Mouse (Mus musculus) hindbrain, embryonic 10.5 days (tissue): ENCODE measurements around the gene Tmem160. TPM values are rescaled to one million over a fixed set of nuclear protein-coding genes. Genes with fewer than 3 reads are reported as not detected.
A peak's percentile ranks its signal among the peaks of the same experiment; 100 is the strongest.

Experiments
- DNase-seq: peaks from one replicate; pipeline ENCODE4 v3.0.0-alpha.2; 2017; ENCODE audit warnings: low spot score
- H3K27ac ChIP-seq: fragments of 300-500 bp; sonication (generic); 2 replicates; pipeline ENCODE4 v1.5.1; 2016; ENCODE audit warnings: mild to moderate bottlenecking, moderate library complexity
- H3K27me3 ChIP-seq: fragments of 300-500 bp; sonication (generic); 2 replicates; pipeline ENCODE4 v1.6.1; 2016; ENCODE audit warnings: mild to moderate bottlenecking; ENCODE audit not compliant: poor library complexity, insufficient read depth, severe bottlenecking
- H3K36me3 ChIP-seq: fragments of 300-500 bp; sonication (generic); 2 replicates; pipeline ENCODE4 v1.6.1; 2016; ENCODE audit warnings: mild to moderate bottlenecking, moderate library complexity
- H3K4me1 ChIP-seq: fragments of 300-500 bp; sonication (generic); replicated peaks from 2 replicates; pipeline ENCODE4 v1.6.1; 2016; ENCODE audit warnings: mild to moderate bottlenecking
- H3K4me3 ChIP-seq: fragments of 300-500 bp; sonication (generic); 2 replicates; pipeline ENCODE4 v1.5.1; 2016; ENCODE audit warnings: mild to moderate bottlenecking, moderate library complexity
- H3K9me3 ChIP-seq: fragments of 300-500 bp; sonication (generic); 2 replicates; pipeline ENCODE4 v1.6.1; 2016; ENCODE audit warnings: mild to moderate bottlenecking, moderate library complexity
- WGBS: fragments of 180-500 bp; shearing (Covaris S2); methylation state at CpG from one replicate; pipeline ENCODE4 v1.1.7; 2016; 5-methylcytosine and 5-hydroxymethylcytosine counted together
- polyA plus RNA-seq: library from polyadenylated mRNA; unstranded; fragments of >200 nt; fragmentation: Nextera tagmentation; extraction: Ambion mirVana; gene quantifications from 2 replicates; pipeline ENCODE4 v1.2.1, GENCODE M21; 2016

Gene Tmem160
- polyA plus RNA-seq, 1 experiment from 2014 or later, result 70.9 TPM

DNA sequence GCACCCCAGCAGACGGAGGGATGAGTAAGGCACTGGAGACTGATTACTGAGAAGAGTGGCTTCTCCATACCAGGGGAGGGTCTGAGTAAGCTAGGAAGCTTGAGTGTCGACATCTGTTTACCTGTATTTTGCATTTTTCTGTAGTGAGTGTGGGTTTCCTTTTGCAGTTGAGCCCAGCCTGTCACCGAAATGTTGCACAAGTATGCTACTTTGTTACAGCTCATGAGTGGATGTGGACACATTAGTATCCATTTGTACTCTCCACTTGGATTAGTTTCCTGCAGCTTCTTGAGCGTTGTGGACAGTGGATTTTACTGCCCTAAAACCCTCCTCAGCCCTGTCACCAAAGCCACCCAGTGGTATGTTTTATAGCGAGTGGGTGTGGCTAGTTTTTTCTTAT is 33.9 kb upstream of the Tmem160 start:
- Histone ChIP-seq H3K9me3 (no peaks in the 10 kb centered on the region), H3K27ac (no peak overlapping the region), H3K27me3 (no peaks in the 10 kb centered on the region), H3K4me3 (no peak overlapping the region), H3K4me1 (peaks cover 8% of the 10 kb centered on the region), H3K36me3 (peaks cover 93% of the 10 kb centered on the region)
- WGBS, result 93% methylated on average over 5 of the region's 5 CpGs
- DNase-seq, result no peak

DNA sequence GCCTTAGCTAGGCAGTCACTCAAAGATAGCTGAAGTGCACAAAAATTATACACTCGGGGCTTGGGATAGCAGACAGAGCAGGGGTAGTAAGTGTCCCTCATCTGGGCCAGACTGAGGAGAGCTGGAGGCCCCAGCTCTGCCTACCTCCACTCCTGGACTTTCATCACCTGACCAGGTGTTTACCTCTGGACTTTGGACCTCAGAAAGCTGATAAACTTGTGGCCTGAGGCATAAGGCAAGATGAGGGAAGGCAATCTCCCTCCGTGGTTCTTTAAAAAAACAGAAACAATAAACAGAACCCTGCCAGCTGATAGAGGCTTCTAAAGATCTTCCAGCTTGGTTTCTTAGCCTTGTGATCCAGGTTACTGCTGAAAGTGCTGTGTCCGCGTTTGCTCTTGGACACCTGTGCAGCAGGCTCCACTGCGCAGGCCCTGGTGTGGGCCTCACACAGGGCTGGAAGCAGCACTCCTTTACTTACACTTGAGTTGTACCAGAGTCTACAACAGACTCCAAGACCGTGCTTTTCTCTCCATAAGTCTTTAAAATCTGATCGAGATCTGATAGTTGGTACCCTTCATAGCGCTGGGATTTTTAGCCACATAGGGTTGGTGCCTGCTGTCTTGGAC is 32.0 kb upstream of the Tmem160 start:
- Histone ChIP-seq H3K36me3 (peaks cover 99% of the 10 kb centered on the region), H3K27me3 (no peaks in the 10 kb centered on the region), H3K27ac (no peak overlapping the region), H3K4me3 (no peak overlapping the region), H3K9me3 (no peaks in the 10 kb centered on the region), H3K4me1 (no peaks in the 10 kb centered on the region)
- 96% methylated on average over 8 of the region's 8 CpGs for WGBS
- no peak for DNase-seq

DNA sequence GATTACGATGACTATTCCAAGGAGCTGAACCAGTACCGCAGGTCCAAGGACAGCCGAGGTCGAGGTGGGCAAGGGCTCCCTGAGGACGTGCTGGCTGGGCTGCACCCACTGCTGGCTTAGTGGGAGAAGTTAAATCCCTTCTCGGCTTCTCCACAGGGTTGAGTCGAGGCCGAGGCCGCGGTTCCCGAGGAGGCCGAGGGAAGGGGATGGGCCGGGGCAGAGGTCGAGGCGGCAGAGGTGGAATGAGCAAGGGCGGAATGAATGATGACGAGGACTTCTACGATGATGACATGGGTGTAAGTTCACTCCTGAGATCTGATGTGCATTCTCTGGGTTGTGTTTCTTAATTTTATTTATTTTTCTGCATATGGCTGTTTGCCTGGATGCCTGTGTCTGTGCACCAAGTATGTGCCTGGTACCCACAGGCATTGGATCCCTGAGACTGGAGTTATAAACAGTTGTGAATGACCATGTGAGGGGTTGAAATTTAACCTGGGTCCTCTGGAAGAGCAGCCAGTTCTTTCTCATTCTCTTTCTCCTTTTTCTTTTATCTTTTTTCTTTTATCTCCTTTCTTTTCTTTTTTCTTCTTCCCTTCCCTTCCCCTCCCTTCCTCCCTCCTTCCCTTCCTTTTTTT is 30.2 kb upstream of the Tmem160 start:
- peaks cover 100% of the 10 kb centered on the region for H3K36me3 ChIP-seq
- no peak for DNase-seq
- 91% methylated on average over 18 of the region's 18 CpGs for WGBS

DNA sequence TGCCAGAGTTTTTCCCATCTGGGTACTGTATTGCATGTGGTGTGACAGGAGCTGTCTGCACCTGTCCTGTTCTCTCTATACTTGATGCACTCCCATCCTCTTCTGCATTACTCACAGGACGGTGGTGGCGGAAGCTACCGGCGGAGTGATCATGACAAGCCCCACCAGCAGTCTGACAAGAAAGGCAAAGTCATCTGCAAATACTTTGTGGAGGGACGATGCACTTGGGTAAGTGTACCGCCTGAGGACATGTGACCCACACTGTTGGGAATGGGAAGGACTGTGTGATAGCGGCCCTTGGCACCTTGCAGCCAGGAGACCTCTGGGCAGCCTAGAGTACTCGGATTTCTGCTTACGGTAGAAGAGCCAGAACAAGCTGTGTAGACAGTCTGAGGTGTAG is 28.8 kb upstream of the Tmem160 start:
- WGBS, result 92% methylated on average over 9 of the region's 9 CpGs
- H3K36me3 ChIP-seq, result peaks cover 100% of the 10 kb centered on the region
- H3K27me3 ChIP-seq, result no peaks in the 10 kb centered on the region
- DNase-seq, result no peak
- H3K9me3 ChIP-seq, result no peaks in the 10 kb centered on the region
- H3K27ac ChIP-seq, result no peak overlapping the region
- H3K4me3 ChIP-seq, result no peak overlapping the region
- H3K4me1 ChIP-seq, result no peaks in the 10 kb centered on the region

More for the DNA sequence above, 30.2 kb upstream of the Tmem160 start:
- Histone ChIP-seq H3K27ac (no peak overlapping the region), H3K4me3 (no peak overlapping the region), H3K27me3 (no peaks in the 10 kb centered on the region), H3K4me1 (no peaks in the 10 kb centered on the region), H3K9me3 (no peaks in the 10 kb centered on the region)

DNA sequence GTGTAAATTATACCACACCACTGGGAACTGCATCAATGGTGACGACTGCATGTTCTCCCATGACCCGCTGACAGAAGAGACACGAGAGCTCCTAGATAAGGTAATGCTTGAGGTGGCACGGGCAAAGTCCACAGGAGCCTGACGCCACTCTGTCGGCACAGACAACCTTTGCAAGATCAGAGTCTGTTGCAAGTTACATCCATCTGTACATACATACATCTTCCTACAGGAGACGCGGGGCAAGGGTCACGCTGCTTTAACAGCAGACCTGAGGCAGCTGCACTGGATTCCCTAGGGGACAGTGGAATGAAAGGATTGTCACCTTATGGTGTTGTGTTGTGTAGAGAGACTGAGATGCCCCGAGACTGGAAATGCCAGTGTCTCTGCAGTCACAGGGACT is 26.9 kb upstream of the Tmem160 start:
- WGBS, result 89% methylated on average over 10 of the region's 10 CpGs
- Histone ChIP-seq H3K36me3 (peaks cover 100% of the 10 kb centered on the region), H3K4me3 (no peak overlapping the region)

DNA sequence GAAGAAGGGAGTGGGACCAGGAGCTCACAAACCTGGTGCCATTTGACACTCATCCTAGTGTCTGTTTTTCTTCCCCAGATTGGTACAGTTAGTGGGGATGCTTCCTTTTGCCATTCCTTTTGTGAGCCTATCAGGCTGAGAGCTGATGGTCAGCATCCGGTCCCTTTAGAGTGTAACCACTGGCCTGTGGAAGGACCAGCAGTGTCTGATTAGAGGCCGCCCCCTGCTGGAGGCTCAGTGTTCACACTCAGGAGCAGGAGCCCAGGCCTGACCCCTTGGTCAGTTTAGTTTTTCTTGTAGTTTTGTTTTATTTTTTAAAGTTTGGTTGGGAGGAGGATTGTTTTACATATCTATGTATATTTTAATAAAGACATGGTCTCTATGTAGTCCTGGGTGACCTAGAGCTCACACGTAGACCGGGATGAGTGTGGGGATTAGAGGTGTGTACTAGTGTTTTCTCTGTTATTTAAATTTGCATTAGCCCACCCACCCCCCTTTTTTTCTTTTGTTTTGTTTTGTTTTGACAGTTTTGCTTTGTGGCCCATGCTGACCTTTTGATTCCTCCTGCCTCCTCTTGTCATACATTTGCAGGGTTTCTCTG is 26.4 kb upstream of the Tmem160 start:
- no peak overlapping the region for H3K4me3 ChIP-seq
- H3K4me1 ChIP-seq, result no peaks in the 10 kb centered on the region
- no peaks in the 10 kb centered on the region for H3K27me3 ChIP-seq
- no peaks in the 10 kb centered on the region for H3K9me3 ChIP-seq
- no peak overlapping the region for H3K27ac ChIP-seq
- DNase-seq, result peak; percentile 74
- 67% methylated on average over 4 of the region's 4 CpGs for WGBS
- H3K36me3 ChIP-seq, result peaks cover 100% of the 10 kb centered on the region

More for the DNA sequence above, 26.9 kb upstream of the Tmem160 start:
- DNase-seq, result no peak
- no peaks in the 10 kb centered on the region for H3K9me3 ChIP-seq
- H3K4me1 ChIP-seq, result no peaks in the 10 kb centered on the region
- H3K27me3 ChIP-seq, result no peaks in the 10 kb centered on the region
- H3K27ac ChIP-seq, result no peak overlapping the region

DNA sequence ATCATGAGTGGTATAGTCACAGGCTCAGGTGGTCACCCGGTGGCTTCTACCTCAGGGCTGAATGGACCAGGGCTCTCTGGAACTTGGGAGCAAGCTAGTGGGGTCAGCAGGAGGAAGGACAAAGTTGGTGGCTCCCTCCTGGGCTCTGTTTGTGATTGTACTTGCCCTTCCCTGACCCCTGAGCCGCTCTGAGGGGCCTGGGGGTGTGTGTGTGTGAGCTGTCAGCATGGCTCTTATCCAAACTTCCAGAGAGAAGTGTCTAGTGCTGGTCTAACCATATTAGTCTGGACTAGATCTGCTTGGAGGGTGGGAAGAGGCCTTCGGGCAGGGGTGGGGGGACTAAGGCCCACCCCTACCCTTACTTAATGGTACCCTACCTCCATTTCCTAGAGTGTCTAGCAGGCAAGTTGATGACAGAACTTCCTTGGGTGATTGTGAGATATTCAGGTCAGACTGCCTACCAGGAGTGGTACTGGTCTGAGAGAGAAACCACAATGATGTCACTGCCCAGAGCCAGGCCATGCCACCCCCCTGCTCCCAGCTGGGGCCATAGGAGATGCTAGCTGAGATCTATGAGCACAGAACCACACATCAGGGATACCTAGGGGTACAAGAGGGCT is 19.1 kb upstream of the Tmem160 start:
- Histone ChIP-seq H3K4me1 (no peaks in the 10 kb centered on the region), H3K9me3 (no peaks in the 10 kb centered on the region), H3K4me3 (no peak overlapping the region), H3K27me3 (no peaks in the 10 kb centered on the region), H3K27ac (no peak overlapping the region), H3K36me3 (peaks cover 93% of the 10 kb centered on the region)
- whole genome bisulfite sequencing, result 77% methylated on average over 3 of the region's 3 CpGs
- no peak for DNase-seq

DNA sequence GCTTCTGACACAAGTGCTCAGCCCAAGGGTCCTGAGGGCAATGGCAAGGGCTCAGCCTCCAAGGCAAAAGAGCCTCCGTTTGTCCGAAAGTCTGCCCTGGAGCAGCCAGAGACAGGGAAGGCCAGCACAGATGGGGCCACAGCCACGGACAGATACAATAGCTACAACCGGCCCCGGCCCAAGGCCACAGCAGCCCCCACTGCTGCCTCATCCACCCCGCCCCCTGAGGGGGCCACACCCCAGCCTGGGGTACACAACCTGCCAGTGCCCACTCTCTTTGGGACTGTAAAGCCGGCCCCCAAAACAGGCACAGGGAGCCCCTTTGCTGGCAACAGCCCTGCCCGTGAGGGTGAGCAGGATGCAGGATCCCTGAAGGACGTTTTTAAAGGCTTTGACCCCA is 17.5 kb upstream of the Tmem160 start:
- Histone ChIP-seq H3K9me3 (no peaks in the 10 kb centered on the region), H3K36me3 (peaks cover 77% of the 10 kb centered on the region), H3K4me1 (no peaks in the 10 kb centered on the region), H3K27ac (no peak overlapping the region), H3K27me3 (no peaks in the 10 kb centered on the region), H3K4me3 (no peak overlapping the region)
- 85% methylated on average over 9 of the region's 9 CpGs for WGBS
- DNase-seq, result no peak

DNA sequence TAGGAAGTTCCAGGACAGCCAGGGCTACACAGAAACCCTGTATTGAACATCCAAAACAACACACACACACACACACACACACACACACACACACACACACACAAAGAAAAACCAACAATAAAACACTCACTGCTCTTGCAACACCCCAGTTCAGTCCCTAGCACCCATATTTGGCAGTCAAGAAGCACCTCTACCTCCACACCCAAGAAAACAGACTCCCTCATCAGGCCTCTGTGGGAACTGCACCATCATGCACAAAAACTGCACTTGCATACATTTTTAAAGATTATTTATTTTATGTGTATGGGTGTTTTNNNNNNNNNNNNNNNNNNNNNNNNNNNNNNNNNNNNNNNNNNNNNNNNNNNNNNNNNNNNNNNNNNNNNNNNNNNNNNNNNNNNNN is 11.3 kb upstream of the Tmem160 start:
- Histone ChIP-seq H3K4me1 (no peaks in the 10 kb centered on the region), H3K27ac (no peak overlapping the region), H3K36me3 (peaks cover 15% of the 10 kb centered on the region), H3K9me3 (no peaks in the 10 kb centered on the region), H3K4me3 (no peak overlapping the region), H3K27me3 (no peaks in the 10 kb centered on the region)
- DNase-seq, result no peak

DNA sequence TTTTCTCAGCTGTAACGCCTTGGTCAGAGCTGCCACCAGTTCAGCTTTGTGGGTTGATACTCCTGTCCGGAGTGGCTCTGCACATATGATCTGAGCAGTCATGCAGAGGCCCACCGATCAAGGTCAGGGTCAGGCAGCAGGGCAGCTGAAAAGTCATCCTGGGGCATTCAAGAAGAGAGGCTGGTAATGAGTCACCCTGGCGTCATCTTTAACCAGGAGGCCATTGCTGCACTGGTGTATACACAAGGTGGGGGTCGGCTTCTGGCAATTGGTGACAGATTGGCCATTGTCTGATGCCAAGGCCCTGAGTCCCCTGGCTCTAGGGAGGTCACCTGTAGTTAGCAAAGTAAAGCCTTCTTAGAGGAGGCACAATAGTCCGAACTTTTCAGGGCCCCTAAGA is 923 bp upstream of the Tmem160 start:
- WGBS, result 85% methylated on average over 6 of the region's 6 CpGs
- peaks cover 8% of the 10 kb centered on the region for H3K4me1 ChIP-seq
- H3K36me3 ChIP-seq, result peaks cover 19% of the 10 kb centered on the region
- no peaks in the 10 kb centered on the region for H3K9me3 ChIP-seq
- no peaks in the 10 kb centered on the region for H3K27me3 ChIP-seq
- DNase-seq, result no peak
- H3K4me3 ChIP-seq, result no peak overlapping the region
- no peak overlapping the region for H3K27ac ChIP-seq

DNA sequence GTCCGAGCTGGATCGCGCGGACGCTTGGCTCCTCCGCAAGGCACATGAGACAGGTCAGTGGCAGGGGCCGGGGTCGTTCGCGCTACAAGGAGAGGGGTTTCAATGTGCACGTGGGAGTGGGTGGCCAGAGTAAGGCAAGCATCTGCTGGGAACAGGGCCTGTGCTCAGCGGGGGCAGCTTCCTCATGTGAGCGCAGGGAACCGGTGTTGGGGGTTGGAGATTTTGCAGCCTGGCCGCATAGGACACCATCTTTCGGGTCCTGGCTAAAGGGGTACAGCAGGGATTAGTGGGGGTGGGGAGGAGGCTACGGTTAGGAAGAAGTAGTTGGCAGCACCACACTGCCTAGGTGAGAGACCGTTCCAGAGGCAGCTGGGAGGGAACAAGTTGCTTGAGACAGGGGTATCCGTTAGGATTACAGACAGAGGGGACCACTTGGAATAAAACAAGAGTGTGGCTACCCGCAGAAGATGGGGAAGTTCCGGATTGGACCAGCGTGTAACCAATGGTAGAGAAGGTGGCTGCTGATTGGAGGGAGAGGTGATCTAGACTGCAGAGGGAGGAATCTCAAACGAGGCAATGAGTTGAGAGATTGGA is 636 bp downstream of the Tmem160 start:
- peak overlapping the region; percentile 84 for H3K27ac ChIP-seq
- WGBS, result under 1% methylated on average over 23 of the region's 23 CpGs
- peak overlapping the region; percentile 80 for H3K4me3 ChIP-seq
- peaks cover 25% of the 10 kb centered on the region for H3K36me3 ChIP-seq
- DNase-seq, result peak; percentile 70
- H3K9me3 ChIP-seq, result 0 out of 2 replicates have a peak, but pooled peaks cover 2% of the 10 kb centered on the region
- H3K4me1 ChIP-seq, result peaks cover 8% of the 10 kb centered on the region
- no peaks in the 10 kb centered on the region for H3K27me3 ChIP-seq

DNA sequence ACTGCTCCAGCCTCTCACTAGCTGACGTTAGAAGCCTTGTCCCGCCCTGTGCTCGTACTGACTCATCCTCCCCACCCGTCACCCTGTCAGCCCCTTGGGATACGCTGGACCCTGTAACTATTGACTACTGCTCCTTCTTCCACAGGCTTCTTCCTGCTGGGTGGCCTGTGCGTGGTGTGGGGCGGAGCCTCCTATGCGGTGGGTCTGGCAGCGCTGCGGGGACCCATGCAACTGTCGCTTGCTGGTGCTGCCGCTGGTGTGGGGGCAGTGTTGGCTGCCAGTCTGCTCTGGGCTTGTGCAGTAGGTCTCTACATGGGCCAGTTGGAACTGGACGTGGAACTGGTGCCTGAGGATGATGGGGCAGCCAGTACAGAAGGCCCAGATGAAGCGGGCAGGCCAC is 2.4 kb downstream of the Tmem160 start:
- Histone ChIP-seq H3K4me3 (no peak overlapping the region), H3K27ac (no peak overlapping the region), H3K9me3 (peaks cover 10% of the 10 kb centered on the region; the same call in 1 of the 2 replicates), H3K4me1 (peaks cover 8% of the 10 kb centered on the region), H3K36me3 (peaks cover 28% of the 10 kb centered on the region), H3K27me3 (no peaks in the 10 kb centered on the region)
- WGBS, result 93% methylated on average over 14 of the region's 14 CpGs
- DNase-seq, result no peak

DNA sequence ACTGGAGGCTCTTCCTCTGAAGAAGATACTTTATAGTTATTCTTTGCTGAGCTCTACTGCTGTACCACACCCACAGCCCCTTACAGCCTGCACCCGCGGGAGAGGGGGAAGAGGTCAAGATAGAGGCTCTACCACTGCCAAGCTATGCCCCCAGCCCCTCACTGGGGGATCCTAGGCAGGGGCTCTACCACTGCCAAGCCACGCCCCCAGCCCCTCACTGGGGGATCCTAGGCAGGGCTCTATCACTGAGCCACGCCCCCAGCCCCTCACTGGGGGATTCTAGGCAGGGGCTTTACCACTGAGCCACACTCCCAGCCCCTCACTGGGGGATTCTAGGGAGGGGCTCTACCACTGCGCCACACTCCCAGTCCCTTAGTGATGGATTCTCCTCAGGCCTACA is 3.7 kb downstream of the Tmem160 start:
- Histone ChIP-seq H3K27me3 (peaks cover 11% of the 10 kb centered on the region; the same call in 1 of the 2 replicates), H3K36me3 (peaks cover 28% of the 10 kb centered on the region), H3K4me3 (no peak overlapping the region), H3K9me3 (peaks cover 10% of the 10 kb centered on the region; the same call in 1 of the 2 replicates), H3K4me1 (peaks cover 13% of the 10 kb centered on the region), H3K27ac (no peak overlapping the region)
- DNase-seq, result no peak
- whole genome bisulfite sequencing, result 88% methylated on average over 5 of the region's 5 CpGs
